In the genomic region with DNA sequence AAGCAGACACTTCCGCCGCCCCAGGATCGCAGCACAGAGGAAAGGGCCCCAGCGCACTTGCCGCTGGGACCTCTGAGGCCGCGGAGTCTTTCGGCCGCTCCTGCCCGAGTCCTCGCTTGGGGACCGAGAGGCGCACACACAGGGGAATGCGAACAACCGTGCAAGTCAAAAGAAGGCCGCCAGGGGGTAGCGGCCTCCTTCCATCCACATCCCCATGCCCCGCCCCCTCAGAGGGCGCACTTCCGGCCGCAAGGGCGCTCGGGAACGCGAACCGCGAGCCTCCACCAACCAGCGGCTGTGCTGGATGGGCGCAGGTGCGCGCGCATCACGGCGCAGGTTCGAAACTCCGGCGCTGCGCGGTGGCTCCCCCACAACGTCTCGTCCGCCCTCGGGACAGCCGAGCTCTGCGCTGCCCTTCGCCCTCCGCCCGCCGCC, we compare ENCODE assay signal across 8 mouse cellular contexts. TPM values are rescaled to one million over a fixed set of nuclear protein-coding genes. Genes with fewer than 3 reads are reported as not detected.
A peak's percentile ranks its signal among the peaks of the same experiment; 100 is the strongest.
DNase-seq lines count a peak whose midpoint lies in the region; ATAC-seq and TF ChIP-seq lines count a peak whose summit lies in the region.

A gene (plus strand): TSS at position 328 of the 435 bp plus-strand sequence.

- peaks cover 37% of the 10 kb centered on the region for H3K79me2 ChIP-seq in CH12.LX (replicated peaks; ENCODE audit: control insufficient read depth, extremely low read depth, insufficient read depth, poor library complexity, severe bottlenecking)

- peak; percentile 34 for TF ChIP-seq RAD21 in CH12.LX (IDR thresholded peaks at IDR 0.05; ENCODE audit: low read depth, low read length)

- H3K27ac ChIP-seq in CH12.LX (ENCODE audit: insufficient read depth, low read depth) = peak within 1 kb of the TSS; percentile 54
- peak within 1 kb of the TSS; percentile 92 for H3K27ac ChIP-seq in forebrain, embryonic 11.5 days (ENCODE audit: low read depth, low read length)
- peak within 1 kb of the TSS; percentile 97 for H3K27ac ChIP-seq in heart, postnatal 0 days (ENCODE audit: low read depth)
- H3K27ac ChIP-seq in liver, embryonic 16.5 days (ENCODE audit: low read length) = peak within 1 kb of the TSS; percentile 99
- peak within 1 kb of the TSS; percentile 95 for H3K27ac ChIP-seq in neural tube, embryonic 13.5 days (replicated peaks)
- peak within 1 kb of the TSS; percentile 88 for H3K27ac ChIP-seq in testis, adult 2 months (ENCODE audit: control insufficient read depth, insufficient read depth, low read depth, low read length)

- H3K4me3 ChIP-seq in CH12.LX (replicated peaks in 1 of 3; ENCODE audit: low read depth in 2 of 3, low read length in 2 of 3, poor library complexity in 1 of 3) = peak within 1 kb of the TSS; percentile 65 to 93 (median 91)
- peak within 1 kb of the TSS; percentile 81 for H3K4me3 ChIP-seq in forebrain, embryonic 11.5 days (ENCODE audit: low read depth, low read length)
- peak within 1 kb of the TSS; percentile 76 for H3K4me3 ChIP-seq in heart, postnatal 0 days (ENCODE audit: low read depth, low read length)
- H3K4me3 ChIP-seq in liver, embryonic 16.5 days (ENCODE audit: low read depth, low read length) = peak within 1 kb of the TSS; percentile 99
- H3K4me3 ChIP-seq in neural tube, embryonic 13.5 days = peak within 1 kb of the TSS; percentile 89
- peak within 1 kb of the TSS; percentile 99 for H3K4me3 ChIP-seq in testis, adult 2 months (ENCODE audit: control insufficient read depth, low read depth, low read length)

- peak; percentile 98 for DNase-seq in CH12.LX (ENCODE audit: extremely low read depth)
- DNase-seq in c-Kit-positive CD71-positive TER-119-negative erythroid progenitor cells, embryonic 14.5 days (ENCODE audit: low read depth) = peak; percentile 97
- peak; percentile 99 for DNase-seq in forebrain, embryonic 11.5 days (ENCODE audit: low spot score)
- peak; percentile 96 for DNase-seq in heart, postnatal 0 days (ENCODE audit: low spot score)
- DNase-seq in kidney, postnatal 4 days = peak; percentile 99

- under 1% methylated on average over 49 of the region's 49 CpGs for WGBS in forebrain, embryonic 11.5 days
- WGBS in heart, postnatal 0 days = 0% methylated on average over 26 of the region's 49 CpGs
- WGBS in liver, embryonic 16.5 days (ENCODE audit: insufficient replicate concordance) = under 1% methylated on average over 49 of the region's 49 CpGs
- under 1% methylated on average over 48 of the region's 49 CpGs for WGBS in neural tube, embryonic 13.5 days

- no peak for TF ChIP-seq EP300 in CH12.LX (IDR thresholded peaks at IDR 0.05; ENCODE audit: low read length)
- TF ChIP-seq EP300 in heart, postnatal 0 days (IDR thresholded peaks at IDR 0.05; ENCODE audit: low read depth) = peak; percentile 72

- peak; percentile 82 for TF ChIP-seq POLR2A in CH12.LX (IDR thresholded peaks at IDR 0.05; ENCODE audit: low read depth, low read length)
- peak; percentile 62; the same call in 1 of the 2 replicates for TF ChIP-seq POLR2A in testis, adult 2 months (IDR thresholded peaks at IDR 0.05; ENCODE audit: control insufficient read depth, low read depth, low read length)

- peaks cover 11 to 28% of the 10 kb centered on the region in 2 experiments; a peak in 3 of 4 replicates for H3K4me1 ChIP-seq in CH12.LX (ENCODE audit: control insufficient read depth in 1 of 2, insufficient read depth in 2 of 2)
- peaks cover 2% of the 10 kb centered on the region; the same call in 1 of the 2 replicates for H3K4me1 ChIP-seq in forebrain, embryonic 11.5 days (replicated peaks; ENCODE audit: control insufficient read depth, insufficient read depth, low read length)
- H3K4me1 ChIP-seq in heart, postnatal 0 days (ENCODE audit: control insufficient read depth, insufficient read depth) = peaks cover 9% of the 10 kb centered on the region
- H3K4me1 ChIP-seq in liver, embryonic 16.5 days (ENCODE audit: control insufficient read depth, low read depth, low read length) = peaks cover 26% of the 10 kb centered on the region
- H3K4me1 ChIP-seq in neural tube, embryonic 13.5 days (replicated peaks) = peaks cover 31% of the 10 kb centered on the region
- H3K4me1 ChIP-seq in testis, adult 2 months (ENCODE audit: control insufficient read depth, insufficient read depth, low read length) = no peaks in the 10 kb centered on the region; the same call in none of the 2 replicates

- in situ Hi-C loops in CH12.LX (cut with MboI; ENCODE audit: low pct_ligation_motif_present, low pct_unique_long_range_greater_than_20kb, low sequenced_read_pairs) = loop anchor here (5.0 kb wide), 1 partner anchor 119 kb away; no protein-coding TSS in a partner anchor

- peaks cover 4 to 22% of the 10 kb centered on the region in 2 experiments for H3K36me3 ChIP-seq in CH12.LX (replicated peaks in 1 of 2; ENCODE audit: control insufficient read depth in 1 of 2, insufficient read depth in 1 of 2, low read length in 1 of 2)
- H3K36me3 ChIP-seq in forebrain, embryonic 11.5 days (ENCODE audit: control insufficient read depth, insufficient read depth, low read length) = no peaks in the 10 kb centered on the region
- H3K36me3 ChIP-seq in heart, postnatal 0 days (replicated peaks; ENCODE audit: control insufficient read depth, insufficient read depth, low read length) = no peaks in the 10 kb centered on the region
- peaks cover 6% of the 10 kb centered on the region for H3K36me3 ChIP-seq in liver, embryonic 16.5 days (ENCODE audit: control insufficient read depth, insufficient read depth)
- H3K36me3 ChIP-seq in neural tube, embryonic 13.5 days = peaks cover 3% of the 10 kb centered on the region; the same call in 1 of the 2 replicates
- no peaks in the 10 kb centered on the region for H3K36me3 ChIP-seq in testis, adult 2 months (ENCODE audit: control insufficient read depth, insufficient read depth, low read length)

- dilution Hi-C loops in CH12.LX (cut with MboI; ENCODE audit: extremely low pct_ligation_motif_present, extremely low pct_unique_long_range_greater_than_20kb, low sequenced_read_pairs) = no loop called here

- H3K9ac ChIP-seq in CH12.LX (ENCODE audit: insufficient read depth, low read depth) = peak within 1 kb of the TSS; percentile 86
- H3K9ac ChIP-seq in forebrain, embryonic 11.5 days (ENCODE audit: low read length) = peak within 1 kb of the TSS; percentile 82
- peak within 1 kb of the TSS; percentile 76 for H3K9ac ChIP-seq in heart, postnatal 0 days (replicated peaks; ENCODE audit: low read depth, low read length)
- peak within 1 kb of the TSS; percentile 97 for H3K9ac ChIP-seq in liver, embryonic 16.5 days (ENCODE audit: low read depth, low read length)
- H3K9ac ChIP-seq in neural tube, embryonic 13.5 days = peak within 1 kb of the TSS; percentile 87

- no peaks in the 10 kb centered on the region for H3K9me3 ChIP-seq in CH12.LX (replicated peaks; ENCODE audit: low read length)
- no peaks in the 10 kb centered on the region for H3K9me3 ChIP-seq in forebrain, embryonic 11.5 days (ENCODE audit: control insufficient read depth, low read length)
- H3K9me3 ChIP-seq in heart, postnatal 0 days (replicated peaks; ENCODE audit: control insufficient read depth, low read length) = no peaks in the 10 kb centered on the region
- no peaks in the 10 kb centered on the region for H3K9me3 ChIP-seq in liver, embryonic 16.5 days (replicated peaks; ENCODE audit: control insufficient read depth, low read length)
- H3K9me3 ChIP-seq in neural tube, embryonic 13.5 days = no peaks in the 10 kb centered on the region

- no peaks in the 10 kb centered on the region for H3K27me3 ChIP-seq in CH12.LX (replicated peaks)
- no peaks in the 10 kb centered on the region for H3K27me3 ChIP-seq in forebrain, embryonic 11.5 days (ENCODE audit: control insufficient read depth, insufficient read depth, low read length)
- no peaks in the 10 kb centered on the region for H3K27me3 ChIP-seq in heart, postnatal 0 days (ENCODE audit: control insufficient read depth, insufficient read depth, low read length)
- no peaks in the 10 kb centered on the region for H3K27me3 ChIP-seq in liver, embryonic 16.5 days (ENCODE audit: control insufficient read depth, insufficient read depth, low read depth, low read length)
- no peaks in the 10 kb centered on the region for H3K27me3 ChIP-seq in neural tube, embryonic 13.5 days
- no peaks in the 10 kb centered on the region for H3K27me3 ChIP-seq in testis, adult 2 months (ENCODE audit: control insufficient read depth, insufficient read depth, low read length)

- H3K4me2 ChIP-seq in CH12.LX (ENCODE audit: insufficient read depth, low read depth, poor library complexity, severe bottlenecking) = peak within 1 kb of the TSS; percentile 91
- peak within 1 kb of the TSS; percentile 66 for H3K4me2 ChIP-seq in forebrain, embryonic 11.5 days (ENCODE audit: low read depth, low read length, severe bottlenecking)
- peak within 1 kb of the TSS; percentile 81 for H3K4me2 ChIP-seq in heart, postnatal 0 days (ENCODE audit: low read depth, low read length)
- H3K4me2 ChIP-seq in liver, embryonic 16.5 days (ENCODE audit: low read depth, low read length) = peak within 1 kb of the TSS; percentile 81
- peak within 1 kb of the TSS; percentile 76 for H3K4me2 ChIP-seq in neural tube, embryonic 13.5 days

- peak; percentile 99 for ATAC-seq in forebrain, embryonic 11.5 days (replicated peaks; ENCODE audit: low FRiP score)
- ATAC-seq in heart, postnatal 0 days (ENCODE audit: insufficient read depth, low read depth) = peak; percentile 97
- peak; percentile 96 for ATAC-seq in liver, embryonic 16.5 days (ENCODE audit: low read depth)
- ATAC-seq in neural tube, embryonic 13.5 days (ENCODE audit: low read depth) = peak; percentile 99

- peak in 1 of 2 experiments; percentile 79; a peak in 2 of 4 replicates for TF ChIP-seq CTCF in CH12.LX (conservative IDR thresholded peaks at IDR 0.05 in 1 of 2, IDR thresholded peaks at IDR 0.05 in 1 of 2; ENCODE audit: low read depth in 2 of 2, low read length in 2 of 2)
- peak; percentile 76 for TF ChIP-seq CTCF in heart, postnatal 0 days (IDR thresholded peaks at IDR 0.05; ENCODE audit: low read depth)
- TF ChIP-seq CTCF in testis, adult 2 months (IDR thresholded peaks at IDR 0.05; ENCODE audit: control insufficient read depth, insufficient read depth, insufficient replicate concordance, low read depth, low read length) = peak; percentile 34; the same call in 1 of the 2 replicates

TF ChIP-seq in CH12.LX, 34 proteins besides CTCF, POLR2A, EP300 and RAD21 (continues in another document):
- TF ChIP-seq NELFE (IDR thresholded peaks at IDR 0.05; ENCODE audit: low read depth, low read length) (peak; percentile 88), JUN (IDR thresholded peaks at IDR 0.05; ENCODE audit: insufficient read depth, low read depth, low read length) (no peak)

RNA-seq across cellular contexts. Expression of the gene that starts here (rescaled TPM):
- total RNA-seq in CH12.LX (2012; rRNA removed) (20.6 and 24.1 TPM in 2 replicates), CH12.LX (2014; rRNA removed) (73.7 and 76.0 TPM in 2 replicates)
- 24.7 and 29.2 TPM in 2 replicates for polyA plus RNA-seq in CH12.LX (2012; ENCODE audit: insufficient read length, low read depth)
- 88.2 and 90.7 TPM in 2 replicates for polyA plus RNA-seq in forebrain, embryonic 11.5 days (2014; fragmentation: Nextera tagmentation; extraction: Ambion mirVana)
- 16.9 and 33.9 TPM in 2 replicates for total RNA-seq in heart, postnatal 0 days (2014; rRNA removed; ENCODE audit: low replicate concordance)
- 14.6 and 18.8 TPM in 2 replicates for polyA plus RNA-seq in heart, postnatal 0 days (2015; fragmentation: Nextera tagmentation; extraction: Ambion mirVana)
- 24.2 and 26.6 TPM in 2 replicates for polyA plus RNA-seq in liver, embryonic 16.5 days (2015; fragmentation: Nextera tagmentation; extraction: Ambion mirVana)
- 61.3 and 61.9 TPM in 2 replicates for polyA plus RNA-seq in neural tube, embryonic 13.5 days (2015; fragmentation: Nextera tagmentation; extraction: Ambion mirVana)
- polyA plus RNA-seq in testis, adult 2 months (2012; rRNA removed) = 32.2 and 38.2 TPM in 2 replicates

Comparison
In these comparisons a context has a peak if more than half of its experiments do, and no peak if none do; other contexts are left out.
1. Peak in every context shown above with its lines: DNase-seq, ATAC-seq, H3K4me3 ChIP-seq and H3K27ac ChIP-seq.